Mouse (Mus musculus): ENCODE measurements around the gene Sh3d19. TPM values are rescaled to one million over a fixed set of nuclear protein-coding genes. Genes with fewer than 3 reads are reported as not detected.

Sh3d19 gene
- total RNA-seq, 2 experiments from 2014 or later: 23.4 to 26.4 TPM

DNA sequence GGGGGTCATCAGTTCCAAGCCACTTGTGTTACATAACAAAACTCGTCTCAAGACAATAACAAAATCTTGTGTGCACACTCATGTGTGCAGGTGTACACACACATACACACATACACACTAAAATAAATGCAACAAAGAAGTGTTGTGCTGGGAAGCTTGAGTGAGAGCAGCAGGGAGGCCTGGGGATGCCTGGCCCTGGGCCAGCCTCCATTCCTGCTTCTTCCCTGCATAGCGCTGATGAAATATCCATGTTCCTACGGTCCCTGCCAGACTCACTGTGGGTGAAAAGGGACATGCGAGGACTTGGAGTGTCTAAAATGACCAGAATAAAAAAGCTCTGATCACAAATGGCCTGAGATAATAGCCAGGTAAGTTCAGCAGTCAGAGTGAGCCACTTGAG lies 59.7 kb downstream of the Sh3d19 start:
- no peak for DNase-seq

DNA sequence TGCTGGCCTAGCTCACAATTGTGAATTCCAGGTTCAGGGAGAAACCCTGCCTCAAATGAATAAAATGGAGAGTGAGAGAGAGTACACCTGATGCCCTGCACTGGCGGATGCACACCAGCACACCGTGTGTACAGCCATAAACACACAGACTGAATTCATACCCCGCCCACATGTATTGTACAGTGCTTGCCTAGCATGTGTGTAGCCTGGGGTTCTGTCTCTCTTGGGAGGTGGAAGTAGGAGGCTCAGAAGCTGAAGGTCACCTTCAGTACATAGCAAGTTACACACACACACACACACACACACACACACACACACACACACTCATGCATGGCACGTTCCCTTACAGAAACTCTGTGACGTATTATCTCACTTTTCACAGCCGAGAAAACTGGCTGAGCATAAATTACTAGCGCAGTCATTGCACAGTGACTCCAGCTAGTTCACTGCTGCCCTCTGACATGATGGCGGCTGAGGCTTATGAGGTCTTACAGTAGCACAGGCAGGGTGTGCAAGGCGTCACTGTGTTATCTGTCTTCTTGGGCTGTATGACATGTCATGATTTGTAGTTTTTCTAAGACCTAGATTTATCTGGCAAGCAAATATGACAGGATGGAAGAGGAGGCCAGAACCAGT lies 62.7 kb downstream of the Sh3d19 start:
- no peak for DNase-seq

DNA sequence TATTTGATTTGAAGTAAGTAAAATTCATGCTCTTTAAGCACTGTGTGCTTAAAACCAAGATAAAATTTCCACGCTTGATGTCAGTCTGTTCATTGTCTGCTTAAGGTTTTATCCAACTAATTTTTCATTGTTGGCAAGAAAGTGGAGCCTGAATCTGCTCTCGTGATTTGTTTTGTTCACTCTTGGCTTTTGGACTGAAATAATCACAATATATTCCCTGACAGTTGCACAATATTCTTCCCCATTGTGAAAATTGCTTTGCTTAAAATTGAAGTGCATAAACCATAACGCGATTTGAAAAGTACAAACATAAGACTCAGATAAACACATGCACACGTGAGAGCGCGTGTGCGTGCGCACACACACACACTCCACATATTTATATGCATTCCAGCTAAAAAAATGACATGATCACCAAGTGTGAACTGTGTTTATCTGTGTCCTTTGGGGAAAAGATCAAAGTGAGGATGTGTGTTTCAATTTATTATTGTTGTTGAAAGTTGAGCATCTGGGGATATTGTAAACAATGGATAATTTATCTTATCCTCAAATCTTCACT lies 67.1 kb downstream of the Sh3d19 start:
- no peak for DNase-seq

DNA sequence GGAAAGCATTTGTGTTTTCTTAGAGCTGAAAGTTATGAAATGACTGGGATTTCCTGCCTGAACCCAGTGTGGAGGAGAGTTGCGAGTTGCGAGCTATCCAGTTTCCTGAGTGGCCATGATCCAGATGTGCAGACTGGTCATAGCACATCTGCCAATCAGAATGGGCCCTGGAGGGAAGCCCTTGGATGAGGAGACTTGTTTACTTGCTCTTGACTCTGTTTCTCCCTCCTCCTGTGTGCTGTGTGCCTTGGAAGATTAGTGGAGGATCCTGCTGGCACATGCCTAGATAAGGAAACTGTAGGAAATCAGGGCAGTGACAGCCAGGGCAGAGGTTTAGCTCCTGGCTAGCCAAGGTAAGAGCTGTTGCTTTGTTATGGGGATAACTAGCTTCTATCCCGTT lies 67.7 kb downstream of the Sh3d19 start:
- no peak for DNase-seq

DNA sequence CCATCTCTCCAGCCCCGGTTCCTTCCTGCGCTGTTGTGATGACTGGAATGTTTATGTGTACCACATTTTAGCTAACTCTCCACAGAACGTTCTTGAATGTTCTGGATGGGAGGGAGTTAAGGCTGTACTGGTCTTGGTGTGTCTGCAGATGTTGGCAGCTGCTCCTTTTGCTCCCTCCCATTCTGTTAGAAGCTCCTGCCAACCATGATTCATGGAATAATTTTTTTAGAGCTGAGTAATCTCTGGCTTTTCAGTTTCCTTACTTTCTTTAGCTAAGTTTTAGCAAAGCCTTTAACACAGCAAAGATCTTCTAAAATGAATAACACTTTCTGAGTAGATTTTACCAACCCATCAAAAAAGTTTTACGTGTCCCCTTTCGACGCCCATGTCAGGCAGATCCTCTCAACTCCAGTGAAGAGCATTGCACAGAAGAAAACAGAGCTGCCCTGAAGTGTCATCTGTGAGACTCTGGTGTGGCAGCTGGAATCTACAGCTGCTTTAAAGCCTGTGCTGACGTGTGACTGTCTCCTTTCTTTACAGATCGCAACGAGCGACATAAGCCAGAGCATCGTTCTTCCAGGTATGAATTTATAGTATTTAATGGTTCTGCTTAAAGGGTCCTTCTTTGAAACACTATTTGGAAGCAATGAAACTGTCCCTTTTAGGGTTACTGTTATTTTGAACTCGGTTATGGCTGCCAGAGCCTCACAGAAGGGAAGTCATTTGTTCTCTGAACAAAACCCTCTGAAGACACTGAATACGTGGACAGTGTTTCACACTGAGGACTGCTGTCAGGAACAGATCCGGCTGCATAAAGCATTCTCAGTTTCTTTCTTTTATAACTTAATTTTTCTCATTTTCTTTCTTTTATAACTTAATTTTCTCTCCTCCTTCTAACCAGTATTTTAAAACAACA lies 69.6 kb downstream of the Sh3d19 start:
- DNase-seq: no peak

DNA sequence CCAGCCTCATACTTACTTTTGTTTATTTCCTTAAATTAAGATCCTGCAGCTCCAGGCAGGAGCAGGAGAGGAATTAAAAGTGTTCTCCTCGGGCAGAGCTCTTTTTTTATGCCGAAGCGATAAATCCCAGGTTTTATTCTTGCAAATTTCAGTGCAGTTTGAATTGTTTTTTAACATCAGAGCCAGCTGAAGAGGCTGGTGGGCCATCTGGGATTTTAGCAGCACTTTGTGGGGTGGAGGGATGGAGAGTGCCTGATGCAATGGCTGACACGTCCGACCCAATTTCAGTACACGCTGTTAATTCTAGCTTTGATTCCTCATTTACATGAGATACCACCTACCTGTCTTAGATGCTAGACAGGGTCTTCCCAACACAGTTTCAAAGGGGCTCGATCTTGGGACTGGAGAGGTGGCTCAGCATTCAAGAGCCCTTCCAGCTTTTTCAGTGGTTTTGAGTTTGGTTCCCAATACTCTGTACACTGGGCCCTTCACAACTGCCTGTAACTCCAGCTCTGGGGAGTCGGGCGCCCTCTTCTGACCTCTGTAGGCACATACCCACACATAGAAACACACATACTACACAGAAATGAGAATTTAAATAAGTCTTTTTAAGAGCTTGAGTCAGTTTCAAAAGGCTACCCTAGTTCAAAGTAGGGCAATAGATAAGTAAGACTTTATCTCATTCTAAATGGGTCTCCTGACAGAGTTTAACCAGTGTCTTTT lies 76.9 kb downstream of the Sh3d19 start:
- peak; percentile 48 to 54 for DNase-seq

DNA sequence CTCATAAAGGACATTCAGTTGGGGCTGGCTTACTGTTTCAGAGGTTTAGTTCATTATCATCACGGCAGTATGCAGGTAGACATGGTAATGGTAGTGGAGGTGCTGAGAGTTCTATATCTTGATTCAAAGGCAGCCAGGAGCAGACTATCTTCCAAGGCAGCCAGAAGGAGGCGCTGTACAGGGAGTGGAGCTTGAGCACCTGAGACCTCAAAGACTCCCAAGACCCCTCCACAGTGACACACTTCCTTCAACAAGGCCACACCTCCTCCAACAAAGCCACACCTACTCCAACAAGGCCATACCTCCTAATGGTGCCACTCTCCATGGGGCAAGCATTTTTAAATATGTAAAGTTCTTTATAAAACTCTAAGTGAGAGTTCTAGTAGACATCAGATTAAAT lies 78.1 kb downstream of the Sh3d19 start:
- no peak for DNase-seq

DNA sequence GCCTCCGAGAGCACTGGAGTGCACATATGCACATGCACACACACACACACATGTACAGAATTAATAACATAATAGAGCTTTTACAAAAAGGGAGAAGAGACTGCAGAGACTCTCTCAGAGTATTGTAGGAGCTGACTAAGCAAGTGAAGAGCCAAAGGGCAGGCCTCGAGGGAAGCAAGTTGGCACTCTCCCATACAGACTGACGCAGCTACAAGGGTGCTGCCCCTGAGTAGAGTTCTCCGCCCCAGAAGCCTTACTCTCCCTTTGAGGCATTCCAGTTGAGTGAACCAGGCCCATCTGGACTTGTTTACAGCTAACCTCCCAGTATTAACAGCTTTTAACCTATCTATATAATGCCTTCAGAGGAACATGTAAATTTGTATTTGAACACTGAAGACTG lies 85.8 kb downstream of the Sh3d19 start:
- DNase-seq: no peak

DNA sequence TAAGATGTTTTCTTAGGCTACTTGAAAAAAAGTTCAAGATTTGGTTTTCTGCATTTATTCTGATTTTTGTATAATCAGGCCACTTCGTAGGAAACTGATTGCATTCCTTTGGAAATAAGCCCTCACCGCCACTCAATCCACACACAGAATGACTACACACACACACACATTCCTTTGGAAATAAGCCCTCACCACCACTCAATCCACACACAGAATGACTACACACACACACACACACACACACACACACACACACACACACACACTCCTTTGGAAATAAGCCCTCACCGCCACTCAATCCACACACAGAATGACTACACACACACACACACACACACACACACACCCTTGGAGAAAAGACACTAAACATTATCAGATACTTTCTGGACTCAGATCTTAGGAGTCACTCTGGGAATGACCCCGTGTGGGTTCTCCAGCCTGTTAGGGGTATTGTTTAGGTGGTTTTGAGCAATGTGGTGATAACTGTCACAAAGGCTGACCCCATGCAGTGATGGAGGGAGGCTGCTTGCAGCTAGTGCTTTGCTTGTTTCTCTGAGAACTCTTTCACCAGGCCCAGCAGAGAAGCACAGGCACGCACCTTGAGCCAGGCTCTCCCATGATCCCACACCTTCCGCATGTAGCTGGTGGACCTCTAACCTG lies 86.7 kb downstream of the Sh3d19 start:
- no peak for DNase-seq

DNA sequence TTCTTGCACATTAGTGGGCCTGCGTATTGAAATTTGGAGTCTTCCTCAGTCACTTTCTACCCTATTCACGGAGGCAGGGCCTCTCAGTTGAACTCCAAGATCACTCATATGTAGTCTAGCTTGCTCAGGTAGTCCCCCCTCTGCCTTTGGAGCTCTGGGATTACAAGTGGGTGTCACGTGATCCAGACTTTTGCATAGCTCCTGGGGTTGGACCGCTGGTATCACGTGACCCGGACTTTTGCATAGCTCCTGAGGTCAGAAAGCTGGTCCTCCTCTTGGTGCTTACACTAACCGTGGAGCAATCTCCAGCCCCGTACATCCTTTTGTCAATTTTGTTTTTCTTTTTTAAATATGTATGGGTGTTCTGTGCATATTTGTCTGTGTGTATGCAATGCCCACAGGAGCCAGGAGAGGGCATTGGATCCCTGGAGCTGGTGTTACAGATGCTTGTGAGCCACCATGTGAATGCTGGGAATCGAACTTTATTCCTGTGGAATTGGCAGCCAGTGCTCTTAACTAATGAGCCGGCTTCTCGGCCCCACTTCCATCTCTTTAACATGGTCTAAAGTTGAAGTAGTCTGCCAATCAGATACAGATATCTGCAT lies 98.8 kb downstream of the Sh3d19 start:
- no peak for DNase-seq

DNA sequence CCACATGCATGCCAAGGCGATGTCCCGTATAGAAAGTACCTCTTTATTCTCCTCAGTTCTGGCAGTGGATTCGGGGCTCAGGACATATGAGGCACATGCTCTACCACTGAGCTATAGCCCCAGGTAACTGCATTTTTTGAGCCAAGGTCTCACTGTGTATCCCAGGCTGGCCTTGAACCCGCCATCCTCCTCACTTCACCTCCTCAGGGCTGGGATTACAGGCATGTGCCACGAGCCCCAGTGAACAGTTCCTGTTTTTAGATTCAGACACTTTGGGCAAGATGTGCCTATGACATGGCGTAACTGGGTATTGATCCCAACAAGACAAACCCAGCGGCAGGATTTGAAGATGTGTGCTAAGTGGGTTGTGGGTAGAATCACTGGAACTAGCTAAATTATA lies 99.9 kb downstream of the Sh3d19 start:
- DNase-seq: no peak

DNA sequence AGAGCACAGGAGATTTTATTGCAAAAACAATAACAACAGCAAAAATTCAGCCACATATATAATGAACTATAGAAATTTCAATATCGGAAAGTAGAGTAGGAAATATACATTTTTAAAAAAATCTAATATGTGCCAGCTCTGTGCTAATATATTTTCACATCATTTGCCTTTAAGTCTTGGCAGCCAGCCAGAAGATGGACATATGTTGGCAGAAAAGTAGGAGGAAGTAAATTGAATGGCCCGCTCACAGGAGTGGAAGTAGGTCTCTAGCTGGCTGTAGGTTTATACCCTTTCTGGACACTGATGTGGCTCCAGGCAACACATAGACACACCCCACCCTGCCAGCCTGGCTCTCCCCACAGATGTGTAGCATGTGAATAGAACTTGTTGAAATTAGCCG lies 101.2 kb downstream of the Sh3d19 start:
- DNase-seq: no peak

DNA sequence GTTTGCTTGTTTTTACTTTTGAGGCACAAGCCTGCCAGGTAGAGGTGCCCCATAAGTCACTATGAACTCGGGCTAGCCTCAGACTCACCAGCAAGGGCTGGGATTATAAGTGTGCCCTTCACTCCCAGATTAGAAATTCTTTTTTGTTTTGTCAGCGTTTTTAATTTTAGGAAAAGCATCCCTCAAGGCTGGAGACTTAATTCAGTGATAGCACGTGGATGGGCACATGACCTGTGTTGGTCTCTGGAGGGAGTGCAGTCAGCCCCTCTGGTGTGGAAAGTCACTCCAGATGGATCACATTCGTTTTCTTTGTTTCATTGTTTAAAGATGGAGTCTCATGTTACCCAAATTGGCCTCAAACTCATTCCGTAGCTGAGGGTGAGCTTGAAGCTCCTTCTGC lies 102.0 kb downstream of the Sh3d19 start:
- no peak for DNase-seq

DNA sequence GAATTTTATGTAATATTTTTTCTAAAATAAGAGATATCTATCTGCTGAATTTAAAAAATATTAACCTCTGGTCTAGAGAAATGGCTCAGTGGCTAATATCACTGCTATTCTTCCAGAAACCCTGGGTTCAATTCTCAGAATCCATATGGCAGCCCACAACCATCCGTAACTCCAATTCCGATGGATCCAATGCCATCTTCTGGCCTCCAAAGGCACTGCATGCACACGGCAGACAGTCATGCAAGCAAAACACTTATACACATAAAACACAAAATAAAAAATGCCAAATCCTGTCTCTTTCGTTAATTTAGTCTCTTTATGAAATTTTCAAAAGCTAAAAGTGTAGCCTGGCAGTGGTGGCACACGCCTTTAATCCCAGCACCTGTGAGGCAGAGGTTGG lies 104.7 kb downstream of the Sh3d19 start:
- no peak for DNase-seq

DNA sequence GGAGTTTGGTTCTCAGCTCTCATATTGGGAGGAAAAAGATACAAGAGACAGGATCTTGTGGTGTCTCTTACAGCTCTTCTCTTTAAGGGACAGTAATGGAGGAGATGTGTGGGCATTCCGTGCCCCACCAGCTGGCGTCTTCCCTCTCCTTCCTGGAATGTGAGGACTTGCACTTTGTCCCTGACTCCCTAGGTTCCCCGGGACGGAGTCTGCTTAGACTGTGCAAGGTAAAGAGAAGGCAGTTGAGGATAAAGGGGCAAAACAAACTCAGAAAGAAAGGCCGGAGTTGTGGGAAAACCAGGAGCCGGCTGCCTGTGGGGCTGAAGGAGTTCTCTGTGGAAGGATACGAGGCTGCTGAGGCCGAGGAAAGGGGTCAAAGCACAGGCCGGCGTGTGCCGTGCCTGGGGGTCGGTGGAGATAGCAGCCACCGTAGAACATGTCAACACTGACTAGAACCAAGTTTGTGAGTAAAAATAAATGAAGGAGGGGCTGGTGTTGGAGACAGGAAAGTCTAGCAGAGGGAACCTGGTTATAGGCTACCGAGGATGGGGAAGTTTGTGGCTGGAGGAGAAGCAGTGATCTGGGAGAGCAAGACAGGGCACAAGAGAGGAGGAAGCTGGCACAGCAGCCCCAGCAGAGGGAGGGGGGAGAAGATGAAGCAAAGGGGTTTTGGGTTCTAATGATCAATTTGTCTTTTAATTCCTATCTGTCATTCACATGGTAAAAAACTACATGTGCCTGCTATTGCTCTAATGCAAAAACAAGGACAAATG lies 105.8 kb downstream of the Sh3d19 start:
- DNase-seq: no peak

DNA sequence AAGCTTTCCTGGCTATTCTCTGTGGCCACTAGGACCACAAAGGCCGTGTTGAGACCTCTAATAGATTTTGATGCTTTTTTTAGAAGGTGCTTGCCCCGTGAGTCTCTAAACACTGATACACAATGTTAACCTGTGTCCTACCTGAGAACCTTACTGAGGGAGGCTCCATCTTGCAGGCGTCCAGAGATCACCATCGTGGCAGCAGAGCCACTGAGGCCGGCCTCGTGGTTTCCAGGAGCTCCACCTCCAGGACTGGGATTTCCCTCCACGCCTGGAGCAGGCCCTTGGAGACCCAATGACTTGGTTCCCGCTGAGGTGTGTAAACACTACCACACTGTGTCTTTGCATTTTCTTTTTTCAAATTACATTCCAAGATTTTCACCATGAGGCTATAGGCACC lies 112.1 kb downstream of the Sh3d19 start:
- DNase-seq: no peak

DNA sequence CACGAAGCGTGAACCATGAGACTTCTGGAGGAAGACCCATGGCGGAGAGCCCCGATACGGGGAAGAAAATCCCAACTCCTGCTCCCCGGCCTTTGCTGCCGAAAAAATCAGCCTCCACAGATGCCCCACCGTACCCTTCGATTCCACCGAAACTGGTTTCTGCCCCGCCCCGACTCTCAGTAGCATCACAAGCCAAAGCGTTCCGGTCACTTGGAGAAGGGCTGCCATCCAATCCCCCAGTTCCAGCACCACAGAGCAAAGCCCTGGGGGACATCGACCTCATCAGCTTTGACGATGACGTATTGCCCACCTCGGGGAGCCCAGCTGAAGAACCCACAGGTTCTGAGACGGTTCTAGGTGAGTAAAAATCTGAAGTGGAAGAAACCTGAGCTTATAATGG lies 114.1 kb downstream of the Sh3d19 start:
- no peak for DNase-seq

DNA sequence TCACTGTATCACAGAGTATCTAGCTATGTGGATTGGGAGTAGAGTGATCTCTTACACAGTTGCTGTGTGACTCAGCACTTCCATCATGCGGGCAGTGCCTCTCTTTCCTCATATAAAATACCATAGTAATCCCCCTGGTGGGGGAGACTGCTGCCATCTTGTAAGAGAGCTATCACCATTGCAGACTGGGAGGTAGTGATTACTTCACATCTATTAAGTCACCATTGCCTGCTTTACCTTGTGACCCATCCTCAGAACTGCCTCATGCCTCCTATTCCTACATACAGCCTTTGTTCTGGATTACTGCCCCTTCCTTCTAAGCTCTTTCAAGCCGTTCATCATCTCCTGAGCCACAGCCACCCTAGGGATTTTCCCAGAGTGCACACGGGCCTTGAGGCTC lies 117.0 kb downstream of the Sh3d19 start:
- no peak for DNase-seq

DNA sequence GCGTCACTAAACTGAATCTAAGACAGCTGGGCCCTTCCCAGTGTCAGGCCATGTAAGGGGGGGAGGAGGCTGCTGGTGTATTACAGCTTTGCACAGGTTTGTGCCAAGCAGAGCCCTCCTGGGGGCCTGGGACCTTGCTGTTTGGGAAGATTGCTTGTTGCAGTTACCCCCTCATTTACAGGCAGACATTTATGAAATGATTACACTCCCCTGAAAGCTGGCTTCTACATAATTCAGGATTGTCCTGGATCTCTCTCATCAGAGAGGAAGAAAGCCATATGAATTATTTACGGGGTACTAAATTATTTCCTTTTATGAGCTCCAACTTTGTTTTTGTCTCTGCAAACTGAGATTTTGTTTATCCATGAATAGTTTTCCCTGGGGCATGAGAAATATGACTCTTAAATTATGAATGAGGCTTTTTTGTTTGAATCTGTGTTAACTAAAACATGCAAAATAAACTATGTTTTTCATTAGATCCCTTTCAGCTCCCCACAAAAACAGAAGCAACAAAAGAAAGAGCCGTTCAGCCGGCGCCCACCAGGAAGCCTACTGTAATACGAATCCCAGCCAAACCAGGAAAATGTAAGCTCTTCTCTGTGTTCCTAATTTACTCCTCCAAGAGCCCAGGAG lies 122.4 kb downstream of the Sh3d19 start:
- no peak for DNase-seq

DNA sequence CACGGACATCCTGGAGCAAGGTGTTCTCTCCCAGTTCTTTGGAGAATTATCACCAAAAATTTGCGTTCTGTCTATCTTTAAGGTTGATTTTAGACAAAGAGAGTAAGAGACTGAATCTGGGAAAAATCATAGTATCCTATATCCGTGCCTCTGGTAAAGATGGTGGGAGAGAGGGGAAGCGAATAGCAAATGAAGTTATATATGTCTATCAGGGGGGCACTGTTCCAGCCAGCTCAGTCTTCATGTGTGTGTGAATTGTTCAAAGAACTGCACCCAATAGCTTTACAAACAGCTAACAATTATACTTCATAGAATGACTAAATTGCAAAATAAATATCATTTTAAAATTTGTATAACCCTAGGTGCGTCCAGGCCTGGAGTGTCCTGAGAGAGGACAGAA lies 123.0 kb downstream of the Sh3d19 start:
- no peak for DNase-seq

DNA sequence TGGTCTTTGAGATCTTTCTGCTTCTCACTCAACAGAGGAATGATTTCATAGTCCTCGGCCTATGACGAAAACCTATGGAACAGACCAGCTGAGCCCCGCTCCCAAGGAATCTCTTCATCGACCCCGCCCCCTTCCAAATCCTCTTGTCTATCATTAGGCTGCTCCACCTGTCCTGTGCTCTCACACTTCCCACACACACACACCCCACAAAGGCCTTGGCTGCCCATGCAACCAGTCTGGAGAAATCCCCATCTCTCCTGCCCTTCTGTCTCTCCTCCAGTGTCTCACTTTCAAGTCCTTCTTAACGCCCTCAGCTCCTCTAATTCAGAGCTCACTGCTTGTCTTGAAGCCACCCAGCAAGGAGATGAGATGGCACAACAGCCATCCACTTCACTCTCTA lies 131.0 kb downstream of the Sh3d19 start:
- no peak for DNase-seq
